ENCODE assay signal across 7 mouse cellular contexts in the genomic region with DNA sequence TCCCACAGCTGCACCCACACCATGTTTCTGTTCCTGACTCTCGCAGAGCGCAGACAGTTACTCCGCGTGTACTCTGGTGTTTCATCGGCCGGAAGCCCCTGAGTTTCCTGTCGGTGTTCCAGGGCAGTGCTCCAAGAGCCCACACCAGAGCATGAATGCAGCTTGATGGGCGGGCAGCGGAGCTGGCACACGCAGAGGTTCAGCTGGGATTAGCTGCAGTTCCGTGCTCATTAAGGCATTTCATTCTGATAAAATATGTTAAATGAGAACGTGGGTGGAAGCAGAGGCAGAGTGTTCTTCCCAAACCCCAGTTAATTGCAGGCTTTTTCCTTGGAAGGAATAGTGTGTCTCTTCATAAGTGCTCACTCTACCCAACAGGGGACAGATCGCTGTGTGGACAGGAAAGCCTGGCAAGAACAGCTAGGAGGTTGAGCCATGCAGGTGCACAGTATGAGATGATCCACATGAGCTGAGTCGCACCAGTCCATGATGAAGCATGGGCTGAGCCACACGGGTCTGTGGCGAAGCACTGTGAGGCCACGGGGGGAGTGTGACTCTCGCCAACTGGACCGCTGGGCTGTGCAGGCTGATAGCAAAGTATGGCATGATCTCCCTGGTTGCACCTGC.
DNase-seq lines count a peak whose midpoint lies in the region.

No protein-coding gene starts in this region.

- DNase-seq in kidney, postnatal 25 days: peak; percentile 22 to 55
- no peak for DNase-seq in kidney, adult 11 months
- peak; percentile 66 to 70 for DNase-seq in frontal cortex, postnatal 10 days (ENCODE audit: low spot score in 2 of 2)
- peak; percentile 27 to 34 for DNase-seq in layer of hippocampus, postnatal 25 days (ENCODE audit: extremely low spot score in 1 of 2, low spot score in 1 of 2)
- DNase-seq in right cerebral cortex, postnatal 25 days: peak; percentile 69
- no peak for DNase-seq in urinary bladder, adult 18-20 months (ENCODE audit: low spot score in 2 of 2)
- no peak for DNase-seq in urinary bladder, postnatal 25 days (ENCODE audit: low spot score)

Comparison
In these comparisons a context has a peak if more than half of its experiments do, and no peak if none do; other contexts are left out.
1. DNase-seq: peak in kidney, postnatal 25 days (2 of 2), frontal cortex, postnatal 10 days (2 of 2), layer of hippocampus, postnatal 25 days (2 of 2) and right cerebral cortex, postnatal 25 days (single experiment); none in kidney, adult 11 months (single experiment), urinary bladder, adult 18-20 months (0 of 2) and urinary bladder, postnatal 25 days (single experiment).